Mouse (Mus musculus) thymus, postnatal 25 days (tissue): ENCODE measurements around the gene Isg20l2.

Experiments used
- DNase-seq: peaks from one replicate; pipeline ENCODE4 v3.0.0; 2022

The Isg20l2 gene

GRCm38 (mm10) chr3:87948378-87949265 lies 18.5 kb downstream of the Isg20l2 start, which contains the start of gene Crabp2:
Crabp2 (plus strand) TSS chr3:87948666.
- no peak for DNase-seq

GRCm38 (mm10) chr3:87949266-87949954 lies 19.3 kb downstream of the Isg20l2 start:
- no peak for DNase-seq

DNA sequence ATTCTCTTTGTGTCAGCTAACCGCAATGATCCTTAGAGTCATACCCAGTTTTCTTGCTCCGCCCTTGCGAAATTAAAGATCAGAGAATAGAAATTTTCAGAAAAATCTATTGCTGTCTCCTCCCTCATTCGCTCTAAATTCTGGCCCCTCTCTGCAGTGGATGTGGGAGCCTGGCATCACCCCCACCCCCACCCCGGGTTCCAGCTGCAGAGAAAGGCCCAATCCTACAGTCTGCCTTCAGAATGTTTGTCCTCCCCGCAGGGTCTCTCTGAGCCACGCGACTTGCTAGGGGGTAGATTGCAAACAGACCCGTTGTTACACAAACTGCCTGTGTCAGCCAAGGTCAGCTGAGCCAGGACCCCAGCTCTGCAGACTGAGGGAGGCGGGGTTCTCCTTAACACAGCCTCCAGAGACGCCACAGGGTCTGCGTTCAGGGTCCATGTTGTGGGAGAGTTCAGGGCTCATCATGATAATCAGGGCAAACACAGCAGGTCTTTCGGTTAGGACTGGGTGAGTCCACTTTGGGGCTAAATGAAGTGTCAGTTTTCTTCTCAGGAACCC lies 19.9 kb downstream of the Isg20l2 start:
- no peak for DNase-seq

DNA sequence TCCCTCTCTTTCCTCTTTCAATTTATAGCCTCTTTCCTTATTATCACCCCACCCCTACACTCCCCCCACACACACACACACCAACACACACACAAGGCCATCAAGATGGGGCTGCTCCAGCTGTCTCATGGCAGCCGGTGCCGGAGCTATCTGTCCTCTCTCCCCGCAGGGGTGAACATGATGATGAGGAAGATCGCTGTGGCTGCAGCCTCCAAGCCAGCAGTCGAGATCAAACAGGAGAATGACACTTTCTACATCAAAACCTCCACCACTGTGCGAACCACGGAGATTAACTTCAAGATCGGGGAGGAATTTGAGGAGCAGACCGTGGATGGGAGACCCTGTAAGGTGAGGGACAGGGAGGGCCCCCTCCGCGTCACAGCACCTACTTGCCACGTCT lies 21.8 kb downstream of the Isg20l2 start:
- DNase-seq, result no peak

DNA sequence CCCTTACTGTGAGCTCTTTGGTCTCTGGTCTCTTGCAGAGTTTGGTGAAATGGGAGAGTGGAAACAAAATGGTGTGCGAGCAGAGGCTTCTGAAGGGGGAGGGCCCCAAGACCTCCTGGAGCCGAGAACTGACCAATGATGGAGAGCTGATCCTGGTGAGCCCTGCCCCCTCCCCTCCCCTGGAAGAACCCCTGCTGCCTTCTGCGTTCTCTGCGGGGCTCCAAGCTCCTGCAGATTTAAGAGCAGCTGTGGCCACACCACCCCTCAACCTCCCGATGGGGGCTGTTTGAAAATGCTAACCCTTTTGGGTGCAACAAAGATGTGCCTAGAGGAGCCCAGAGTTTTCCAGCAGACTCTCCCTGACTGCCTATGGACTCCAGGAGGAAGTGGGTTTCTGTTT lies 22.3 kb downstream of the Isg20l2 start:
- no peak for DNase-seq

- no peak for DNase-seq
These were observed 27.9 kb downstream of the Isg20l2 start for GRCm38 (mm10) chr3:87958056-87958455.

DNA sequence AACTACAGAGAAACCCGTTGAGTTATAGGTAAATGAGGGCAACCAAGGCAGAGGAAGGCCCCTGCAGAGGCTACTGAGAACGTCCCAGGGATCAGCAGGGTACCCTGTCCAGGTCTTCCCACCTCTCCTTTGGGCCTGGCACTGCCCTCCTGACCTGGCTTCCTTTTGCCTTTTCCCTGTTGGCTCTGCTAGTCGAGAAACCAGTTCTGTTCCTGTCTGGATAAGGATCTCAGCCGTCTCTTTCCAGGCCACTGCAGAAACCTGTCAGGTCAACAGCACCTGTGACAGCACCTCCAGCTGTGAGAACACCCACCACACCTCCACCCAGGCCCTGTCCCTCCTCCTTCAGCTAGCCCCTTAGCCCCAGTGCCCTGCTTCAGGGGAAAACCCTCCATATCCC lies 28.4 kb downstream of the Isg20l2 start:
- no peak for DNase-seq

- DNase-seq, result no peak
These were observed 28.9 kb downstream of the Isg20l2 start for GRCm38 (mm10) chr3:87958967-87959366.

DNA sequence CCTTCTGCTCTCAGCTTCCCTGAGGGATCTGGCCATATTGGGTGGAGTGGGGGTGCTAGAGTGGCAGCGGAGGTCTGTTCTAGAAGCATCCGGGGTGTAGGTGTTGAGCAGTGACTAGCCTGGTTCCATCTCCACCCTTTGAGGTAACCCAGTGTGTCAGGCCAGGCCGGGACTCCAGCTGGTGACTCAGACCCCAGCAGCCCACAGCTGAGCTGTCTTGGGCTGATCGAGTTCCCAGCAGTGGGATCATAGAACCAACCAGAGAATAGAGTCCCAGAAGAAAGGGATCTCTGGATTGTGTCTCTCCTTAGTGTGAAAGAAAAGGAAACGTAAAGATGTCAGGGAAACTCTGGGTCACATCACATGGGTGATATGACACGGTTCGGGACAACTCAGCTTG lies 29.3 kb downstream of the Isg20l2 start:
- DNase-seq, result no peak

DNA sequence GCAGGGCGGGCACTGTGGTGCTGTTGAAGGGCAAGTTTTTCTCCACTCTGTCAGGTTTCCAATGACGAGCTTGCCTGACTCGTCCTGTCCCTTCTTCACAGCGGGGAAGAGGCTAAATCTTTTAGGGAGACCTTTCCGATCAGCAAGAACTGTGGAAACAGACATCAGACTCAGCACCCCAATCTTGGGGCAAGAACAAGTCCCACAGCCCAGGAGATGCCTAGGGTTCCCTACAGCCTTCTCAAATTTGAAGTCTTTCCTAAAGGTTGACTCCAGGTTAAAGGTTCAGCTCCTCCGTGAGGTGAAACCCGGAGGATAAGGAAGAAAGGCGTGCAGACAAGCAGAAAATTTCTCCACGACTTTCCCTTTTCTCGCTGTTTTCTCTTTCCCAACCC lies 30.1 kb downstream of the Isg20l2 start:
- DNase-seq, result no peak

- DNase-seq, result peak; percentile 70
These were observed 30.6 kb downstream of the Isg20l2 start for GRCm38 (mm10) chr3:87960586-87961191.

DNA sequence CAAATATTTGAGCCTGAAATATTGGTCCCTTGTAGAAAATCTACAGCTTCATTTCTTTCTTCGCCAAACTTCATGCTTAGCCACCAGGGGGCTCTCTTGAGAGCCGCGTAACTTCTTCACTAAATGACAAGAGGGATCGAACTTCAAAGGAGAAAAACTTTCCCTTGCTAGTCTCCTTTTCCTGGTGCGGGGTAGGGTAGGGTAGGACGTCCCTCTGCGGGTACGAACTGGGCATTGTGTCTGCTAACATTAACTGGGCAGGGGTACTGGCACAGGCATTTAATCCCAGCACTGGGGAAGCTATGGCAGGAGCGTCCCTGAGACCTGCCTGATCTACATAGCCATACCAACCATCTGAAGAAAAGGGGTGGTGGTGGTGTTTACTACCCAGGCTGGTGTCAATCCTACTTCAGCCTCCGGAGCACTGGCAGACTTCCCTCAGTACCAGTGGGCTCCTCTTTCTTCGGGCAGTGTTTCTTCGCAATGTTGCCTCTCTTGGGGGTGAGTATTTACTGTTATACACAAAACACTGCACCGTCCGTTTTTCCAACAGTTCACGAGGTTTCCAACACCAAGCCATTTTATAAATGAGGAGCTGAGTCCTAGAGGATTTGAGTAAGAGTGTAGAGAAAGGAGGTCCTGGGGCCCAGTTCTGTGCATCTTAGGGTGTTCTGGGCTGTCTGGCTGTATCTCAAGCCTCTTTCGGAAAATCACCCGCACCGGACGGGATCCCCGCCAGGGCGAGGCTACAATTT lies 40.2 kb downstream of the Isg20l2 start:
- peak; percentile 56 for DNase-seq

GRCm38 (mm10) chr3:87970939-87971488 lies 40.9 kb downstream of the Isg20l2 start, which contains the start of gene Nes:
Nes (plus strand) TSS chr3:87971078.
- DNase-seq, result peak; percentile 18

DNA sequence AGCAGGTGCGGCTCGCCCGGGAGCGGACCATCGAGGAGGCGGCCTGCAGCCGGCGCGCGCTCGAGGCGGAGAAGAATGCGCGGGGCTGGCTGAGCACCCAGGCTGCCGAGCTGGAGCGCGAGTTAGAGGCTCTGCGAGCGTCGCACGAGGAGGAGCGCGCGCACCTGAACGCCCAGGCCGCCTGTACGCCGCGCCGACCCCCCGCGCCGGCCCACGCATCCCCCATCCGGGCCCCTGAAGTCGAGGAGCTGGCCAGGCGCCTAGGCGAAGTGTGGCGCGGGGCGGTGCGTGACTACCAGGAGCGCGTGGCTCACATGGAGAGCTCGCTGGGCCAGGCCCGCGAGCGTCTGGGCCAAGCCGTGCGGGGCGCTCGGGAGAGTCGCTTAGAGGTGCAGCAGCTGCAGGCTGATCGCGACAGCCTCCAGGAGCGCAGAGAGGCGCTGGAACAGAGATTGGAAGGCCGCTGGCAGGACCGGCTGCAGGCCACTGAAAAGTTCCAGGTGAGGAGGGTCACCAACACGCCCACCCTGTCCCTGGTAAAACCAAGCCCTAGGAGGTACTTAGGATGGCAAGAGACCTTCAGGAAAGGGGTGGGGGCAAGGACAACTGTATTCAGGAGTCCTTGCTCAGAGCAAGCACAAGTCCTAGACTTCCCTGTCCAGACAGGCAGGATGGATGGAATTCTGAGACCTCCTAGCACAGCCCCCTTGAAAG lies 41.5 kb downstream of the Isg20l2 start:
- no peak for DNase-seq

DNA sequence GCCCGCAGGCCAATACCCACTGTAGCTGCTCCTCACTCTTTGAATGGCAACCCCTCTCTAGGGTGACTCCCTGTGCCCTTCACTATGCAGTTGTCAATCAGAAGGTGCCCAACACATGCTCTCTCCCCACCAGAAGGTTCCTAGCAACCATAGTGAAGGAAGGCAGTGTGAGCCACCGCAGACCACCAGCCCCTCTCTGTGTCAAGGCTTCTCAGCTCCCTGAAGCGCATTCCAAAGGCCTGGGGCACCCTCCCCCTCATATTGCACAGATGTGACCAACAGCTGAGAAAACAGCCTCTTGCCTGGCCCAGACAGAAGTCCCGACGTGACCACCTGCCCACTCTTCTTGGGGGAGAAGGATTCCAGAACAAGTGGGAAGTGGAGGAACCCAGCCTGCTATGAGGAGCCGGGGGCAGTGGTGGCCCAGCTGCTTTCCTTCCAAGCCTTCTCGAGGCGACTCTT lies 42.1 kb downstream of the Isg20l2 start:
- DNase-seq, result no peak

- DNase-seq, result no peak
These were observed 42.7 kb downstream of the Isg20l2 start for GRCm38 (mm10) chr3:87972776-87973175.

GRCm38 (mm10) chr3:87973593-87974380 lies 43.7 kb downstream of the Isg20l2 start:
- DNase-seq, result no peak

DNA sequence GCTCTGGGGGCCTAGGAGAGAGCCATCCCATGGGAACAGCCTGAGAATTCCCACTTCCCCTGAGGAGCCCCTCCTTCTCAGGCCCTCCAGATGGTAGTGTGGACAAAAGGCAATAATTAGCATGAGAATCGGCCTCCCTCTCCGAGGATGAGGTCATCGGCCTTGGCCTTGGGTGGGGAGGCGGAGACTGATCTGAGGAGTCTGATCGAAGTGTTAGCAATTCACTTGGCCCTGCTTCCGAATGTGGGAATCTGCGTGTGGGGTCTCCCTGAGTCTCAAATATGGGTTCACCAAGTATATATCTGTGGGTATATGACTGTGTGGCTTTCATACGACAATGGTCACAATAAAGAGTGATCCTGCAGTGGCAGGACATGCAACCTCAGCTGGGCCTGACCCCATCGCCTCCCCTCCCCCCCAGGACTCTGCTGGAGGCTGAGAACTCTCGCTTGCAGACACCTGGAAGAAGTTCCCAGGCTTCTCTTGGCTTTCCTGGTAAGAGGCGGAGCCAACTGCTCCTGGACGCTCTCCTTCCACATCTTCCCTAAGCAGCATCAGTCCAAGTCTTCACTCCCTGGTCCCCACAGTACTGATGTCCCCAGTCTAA lies 44.4 kb downstream of the Isg20l2 start:
- no peak for DNase-seq

GRCm38 (mm10) chr3:87979493-87979892 lies 49.4 kb downstream of the Isg20l2 start:
- no peak for DNase-seq

DNA sequence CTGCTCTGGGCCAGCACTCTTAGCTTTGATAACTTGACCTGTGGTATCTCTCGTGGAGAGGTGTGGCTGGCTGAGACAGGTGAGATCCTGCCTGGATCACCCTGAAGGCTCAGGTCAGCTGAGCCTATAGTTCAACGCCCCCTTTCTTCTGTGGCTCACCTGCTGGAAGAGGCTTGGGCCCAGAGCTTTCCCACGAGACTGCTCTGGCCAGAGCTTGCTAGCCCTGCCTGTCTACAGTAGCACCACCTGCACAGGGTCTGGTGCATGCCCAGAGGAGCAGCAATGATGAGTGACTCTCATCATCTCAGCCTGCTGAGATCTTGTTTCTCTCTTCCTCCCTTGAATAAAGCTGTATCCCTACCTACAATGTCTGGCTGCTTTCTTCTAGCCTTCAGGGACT lies 50.0 kb downstream of the Isg20l2 start:
- no peak for DNase-seq
